Mouse (Mus musculus): ENCODE measurements around the gene Slc45a3. TPM values are rescaled to one million over a fixed set of nuclear protein-coding genes. Genes with fewer than 3 reads are reported as not detected.

Gene Slc45a3
- total and polyA plus RNA-seq, 3 experiments, result 15.6 to 40.7 TPM; not detected in 1

DNA sequence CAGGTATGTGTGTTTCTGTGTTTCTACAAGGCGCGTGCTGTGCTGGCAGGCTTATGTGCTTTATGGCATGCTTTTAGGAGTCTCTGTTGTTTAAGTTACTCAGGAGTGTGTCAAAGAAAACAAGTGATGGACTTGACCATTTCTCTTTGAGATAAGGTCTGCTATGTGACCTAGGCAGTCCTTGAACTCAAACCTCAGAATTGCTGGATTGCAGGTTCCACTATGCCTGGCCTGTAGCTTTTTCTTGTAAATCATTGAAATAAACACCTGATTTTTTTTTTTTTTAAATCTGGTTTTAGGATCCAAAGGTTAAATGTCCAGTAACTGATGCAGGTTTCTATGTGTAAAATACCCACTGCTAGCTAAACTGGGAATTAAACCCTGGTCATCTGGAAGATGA, 43.7 kb upstream of the Slc45a3 start:
- Histone ChIP-seq H3K9me3 (replicated peaks; ENCODE audit: insufficient read depth, low read length) (no peaks in the 10 kb centered on the region), H3K27me3 (ENCODE audit: control insufficient read depth in 1 of 2, insufficient read depth in 2 of 2, low read length in 2 of 2) (no peaks in the 10 kb centered on the region), H3K79me2 (ENCODE audit: control insufficient read depth, insufficient read depth, low read length, poor library complexity) (peaks cover 44% of the 10 kb centered on the region), H3K9ac (ENCODE audit: control insufficient read depth, low read depth, low read length, poor library complexity, severe bottlenecking) (no peak overlapping the region), H3K4me1 (ENCODE audit: control insufficient read depth in 1 of 2, insufficient read depth in 2 of 2, low read length in 2 of 2) (no peaks in the 10 kb centered on the region), H3K27ac (ENCODE audit: control insufficient read depth, low read depth, low read length) (no peak overlapping the region), H3K4me3 (ENCODE audit: control insufficient read depth in 1 of 2, insufficient read depth in 1 of 2, low read depth in 2 of 2, low read length in 2 of 2) (no peak overlapping the region), H3K36me3 (ENCODE audit: control insufficient read depth in 1 of 2, insufficient read depth in 2 of 2, low read length in 2 of 2) (peaks cover 26 to 73% of the 10 kb centered on the region in 2 experiments)
- TF ChIP-seq BHLHE40 (IDR thresholded peaks at IDR 0.05; ENCODE audit: borderline replicate concordance, low read depth, low read length), result no peak
- TF ChIP-seq POLR2AphosphoS2 (IDR thresholded peaks at IDR 0.05; ENCODE audit: low read length), result no peak
- no peak for DNase-seq (ENCODE audit: low read depth, low spot score)

DNA sequence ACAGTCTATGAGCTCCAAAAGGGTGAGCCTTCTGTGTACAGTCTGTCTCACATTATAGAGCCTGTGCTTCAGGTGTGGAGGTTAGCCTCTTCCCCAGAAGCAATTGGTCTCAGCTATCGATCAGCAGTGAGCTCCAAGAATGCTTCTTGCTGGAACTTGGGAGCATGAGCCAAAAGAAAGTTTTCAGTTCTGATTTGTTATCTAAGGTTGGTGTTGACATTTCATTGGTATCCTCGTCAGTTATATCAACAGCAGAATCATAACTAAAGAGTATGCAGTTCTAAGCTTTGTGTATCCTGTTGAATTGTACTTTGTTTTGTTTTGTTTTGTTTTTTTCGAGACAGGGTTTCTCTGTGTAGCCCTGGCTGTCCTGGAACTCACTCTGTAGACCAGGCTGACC, 40.7 kb upstream of the Slc45a3 start:
- TF ChIP-seq USF1 (IDR thresholded peaks at IDR 0.05; ENCODE audit: low read depth, low read length), result no peak
- TF ChIP-seq MYB (IDR thresholded peaks at IDR 0.05; ENCODE audit: low read depth, low read length), result no peak
- TF ChIP-seq ETS1 (IDR thresholded peaks at IDR 0.05; ENCODE audit: low read depth, low read length), result no peak
- TF ChIP-seq KAT2A (conservative IDR thresholded peaks at IDR 0.05; ENCODE audit: low read depth, low read length), result no peak
- TF ChIP-seq USF2 (IDR thresholded peaks at IDR 0.05; ENCODE audit: borderline replicate concordance in 1 of 2, insufficient read depth in 1 of 2, low read depth in 1 of 2, low read length in 2 of 2), result no peak
- no peak for TF ChIP-seq MEF2A (IDR thresholded peaks at IDR 0.05; ENCODE audit: extremely low read depth, insufficient replicate concordance, low read depth, low read length, poor library complexity, severe bottlenecking)
- no peak for TF ChIP-seq CHD1 (IDR thresholded peaks at IDR 0.05; ENCODE audit: low read depth, low read length)
- no peak for TF ChIP-seq ZKSCAN1 (IDR thresholded peaks at IDR 0.05; ENCODE audit: low read depth, low read length)
- TF ChIP-seq POLR2A (IDR thresholded peaks at IDR 0.05; ENCODE audit: control insufficient read depth in 1 of 2, insufficient read depth in 1 of 2, low read depth in 1 of 2, low read length in 2 of 2, poor library complexity in 1 of 2), result no peak
- Histone ChIP-seq H3K9me3 (replicated peaks; ENCODE audit: insufficient read depth, low read length) (no peaks in the 10 kb centered on the region), H3K4me1 (ENCODE audit: control insufficient read depth in 1 of 2, insufficient read depth in 2 of 2, low read length in 2 of 2) (no peaks in the 10 kb centered on the region), H3K27me3 (ENCODE audit: control insufficient read depth in 1 of 2, insufficient read depth in 2 of 2, low read length in 2 of 2) (no peaks in the 10 kb centered on the region), H3K9ac (ENCODE audit: control insufficient read depth, low read depth, low read length, poor library complexity, severe bottlenecking) (no peak overlapping the region), H3K79me2 (ENCODE audit: control insufficient read depth, insufficient read depth, low read length, poor library complexity) (peaks cover 17% of the 10 kb centered on the region), H3K27ac (ENCODE audit: control insufficient read depth, low read depth, low read length) (no peak overlapping the region), H3K4me3 (ENCODE audit: control insufficient read depth in 1 of 2, insufficient read depth in 1 of 2, low read depth in 2 of 2, low read length in 2 of 2) (no peak overlapping the region), H3K36me3 (ENCODE audit: control insufficient read depth in 1 of 2, insufficient read depth in 2 of 2, low read length in 2 of 2) (peaks cover 5 to 80% of the 10 kb centered on the region in 2 experiments)
- no peak for DNase-seq (ENCODE audit: low read depth, low spot score)

DNA sequence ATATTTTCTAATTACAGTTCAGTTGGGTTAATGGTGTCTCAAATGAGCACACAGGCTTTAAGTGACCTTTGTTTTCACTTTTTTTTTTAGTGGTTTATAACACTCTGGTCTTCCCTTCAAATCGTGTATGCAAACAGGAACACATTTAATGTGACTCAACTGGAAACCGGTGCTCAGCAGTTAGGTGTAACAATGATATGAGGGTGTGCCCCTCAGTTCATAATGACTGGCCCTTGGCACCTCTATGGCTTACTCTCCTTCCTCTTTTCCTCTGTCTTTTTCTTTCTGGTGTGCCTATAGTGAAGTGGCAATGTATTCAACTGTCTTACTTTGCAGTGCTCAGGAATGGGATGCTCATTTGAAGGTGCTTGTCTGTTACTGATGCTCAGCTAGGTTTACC, 29.3 kb upstream of the Slc45a3 start:
- Histone ChIP-seq H3K4me3 (ENCODE audit: control insufficient read depth in 1 of 2, insufficient read depth in 1 of 2, low read depth in 2 of 2, low read length in 2 of 2) (no peak overlapping the region), H3K27ac (ENCODE audit: control insufficient read depth, low read depth, low read length) (no peak overlapping the region), H3K9ac (ENCODE audit: control insufficient read depth, low read depth, low read length, poor library complexity, severe bottlenecking) (no peak overlapping the region), H3K36me3 (ENCODE audit: control insufficient read depth in 1 of 2, insufficient read depth in 2 of 2, low read length in 2 of 2) (peaks cover 12 to 60% of the 10 kb centered on the region in 2 experiments), H3K79me2 (ENCODE audit: control insufficient read depth, insufficient read depth, low read length, poor library complexity) (no peaks in the 10 kb centered on the region), H3K27me3 (ENCODE audit: control insufficient read depth in 1 of 2, insufficient read depth in 2 of 2, low read length in 2 of 2) (no peaks in the 10 kb centered on the region), H3K9me3 (replicated peaks; ENCODE audit: insufficient read depth, low read length) (no peaks in the 10 kb centered on the region), H3K4me1 (ENCODE audit: control insufficient read depth in 1 of 2, insufficient read depth in 2 of 2, low read length in 2 of 2) (peaks cover 6 to 12% of the 10 kb centered on the region in 2 experiments)
- peak; percentile 67 for DNase-seq (ENCODE audit: low read depth, low spot score)
- TF ChIP-seq ZKSCAN1 (IDR thresholded peaks at IDR 0.05; ENCODE audit: low read depth, low read length) (no peak), EP300 (IDR thresholded peaks at IDR 0.05; ENCODE audit: low read depth in 1 of 2, low read length in 2 of 2) (peak in 1 of 2 experiments; percentile 9; a peak in 1 of 4 replicates), RAD21 (IDR thresholded peaks at IDR 0.05; ENCODE audit: low read depth, low read length) (no peak)
